Mouse (Mus musculus) MEL (cell line): ENCODE measurements around the gene Prap1.

ENCODE experiments used
- CHD1 ChIP-seq: IDR thresholded peaks from 2 replicates; pipeline ENCODE4 v1.6.1; 2012; ENCODE audit warnings: low read depth, mild to moderate bottlenecking, inconsistent platforms, low read length, improper control_type of control experiment
- CHD2 ChIP-seq: IDR thresholded peaks from 2 replicates; pipeline ENCODE4 v1.6.1; 2011; ENCODE audit warnings: low read length, improper control_type of control experiment
- CTCF ChIP-seq, 3 experiments: IDR thresholded peaks in 2 of 3; conservative IDR thresholded peaks in 1 of 3; 2 replicates each; pipeline ENCODE4 v1.5.1; 2011 to 2012; ENCODE audit warnings: low read length in 3 of 3, low read depth in 2 of 3, mild to moderate bottlenecking in 2 of 3, improper control_type of control experiment in 1 of 3, inconsistent platforms in 1 of 3, mixed read lengths in 1 of 3, moderate library complexity in 1 of 3; ENCODE audit not compliant: control insufficient read depth in 1 of 3, insufficient read depth in 1 of 3, poor library complexity in 1 of 3, severe bottlenecking in 1 of 3
- EP300 ChIP-seq, 2 experiments: IDR thresholded peaks; 2 replicates each; pipeline ENCODE4 v1.6.1; 2011; ENCODE audit warnings: improper control_type of control experiment in 2 of 2, low read length in 2 of 2, low read depth in 1 of 2, mild to moderate bottlenecking in 1 of 2
- MAFK ChIP-seq: IDR thresholded peaks from 2 replicates; pipeline ENCODE4 v1.6.1; 2011; ENCODE audit warnings: low read depth, mild to moderate bottlenecking, low read length, improper control_type of control experiment, borderline replicate concordance
- MAX ChIP-seq: IDR thresholded peaks from 2 replicates; pipeline ENCODE4 v1.6.1; 2011; ENCODE audit warnings: low read length, improper control_type of control experiment
- NELFE ChIP-seq: IDR thresholded peaks from 2 replicates; pipeline ENCODE4 v1.6.1; 2011; ENCODE audit warnings: low read depth, low read length, improper control_type of control experiment
- POLR2A ChIP-seq, 2 experiments: IDR thresholded peaks; 2 replicates each; pipeline ENCODE4 v1.6.1; 2011 to 2012; ENCODE audit warnings: low read length in 2 of 2, mild to moderate bottlenecking in 2 of 2, control low read depth in 1 of 2, improper control_type of control experiment in 1 of 2, low read depth in 1 of 2, moderate library complexity in 1 of 2; ENCODE audit not compliant: control insufficient read depth in 1 of 2, insufficient read depth in 1 of 2, poor library complexity in 1 of 2
- USF1 ChIP-seq: IDR thresholded peaks from 2 replicates; pipeline ENCODE4 v1.6.1; 2014; ENCODE audit warnings: low read depth, mild to moderate bottlenecking, inconsistent platforms, low read length, improper control_type of control experiment, moderate library complexity
- ZC3H11A ChIP-seq: IDR thresholded peaks from 2 replicates; pipeline ENCODE4 v1.6.1; 2012; ENCODE audit warnings: low read depth, mild to moderate bottlenecking, inconsistent platforms, low read length, improper control_type of control experiment

- TF ChIP-seq USF1 (no peak), POLR2A (IDR thresholded peaks at IDR 0.05; ENCODE audit: control insufficient read depth in 1 of 2, insufficient read depth in 1 of 2, low read depth in 1 of 2, low read length in 2 of 2, poor library complexity in 1 of 2) (no peak), NELFE (no peak), CTCF (IDR thresholded peaks at IDR 0.05 in 2 of 3, conservative IDR thresholded peaks at IDR 0.05 in 1 of 3; ENCODE audit: control insufficient read depth in 1 of 3, insufficient read depth in 1 of 3, low read depth in 2 of 3, low read length in 3 of 3, poor library complexity in 1 of 3, severe bottlenecking in 1 of 3) (no peak), MAX (no peak), EP300 (IDR thresholded peaks at IDR 0.05; ENCODE audit: low read depth in 1 of 2, low read length in 2 of 2) (no peak), MAFK (no peak), CHD2 (no peak), ZC3H11A (no peak), CHD1 (no peak)
Observed at GRCm38 (mm10) chr7:140104009-140104408, 10.8 kb downstream of the Prap1 start.
